Mouse (Mus musculus) spleen, adult 12 weeks (tissue): Measurements from ENCODE around the gene Pole2.
A peak's percentile ranks its signal among the peaks of the same experiment; 100 is the strongest.

ENCODE experiments used
- DNase-seq: peaks from one replicate; pipeline ENCODE4 v3.0.0; 2022; ENCODE audit warnings: low spot score

The Pole2 gene

GRCm38 (mm10) chr12:69210056-69210979 is 17.7 kb downstream of the Pole2 start:
- no peak for DNase-seq

GRCm38 (mm10) chr12:69208520-69208919 is 19.5 kb downstream of the Pole2 start:
- DNase-seq = no peak

GRCm38 (mm10) chr12:69207926-69208325 is 20.1 kb downstream of the Pole2 start:
- DNase-seq = no peak

- no peak for DNase-seq
Observed at GRCm38 (mm10) chr12:69207396-69207795, 20.6 kb downstream of the Pole2 start.

GRCm38 (mm10) chr12:69204052-69204833 is 23.8 kb downstream of the Pole2 start, which contains the start of gene Gm49384:
Gene Gm49384 (minus strand): TSS chr12:69204267.
- DNase-seq = no peak

GRCm38 (mm10) chr12:69198985-69199384 is 29.0 kb downstream of the Pole2 start:
- no peak for DNase-seq

- no peak for DNase-seq
Observed at GRCm38 (mm10) chr12:69198164-69198535, 29.8 kb downstream of the Pole2 start, which contains the start of gene Dnaaf2. Gene Dnaaf2 (minus strand): TSS chr12:69198429.

- DNase-seq = peak; percentile 67
Observed at GRCm38 (mm10) chr12:69197378-69198163, 30.4 kb downstream of the Pole2 start.

- DNase-seq = peak; percentile 60
Observed at GRCm38 (mm10) chr12:69196444-69197377, 31.3 kb downstream of the Pole2 start, which contains the start of gene Gm49383. Gene Gm49383 (minus strand): TSS chr12:69197104.

- DNase-seq = no peak
Observed at GRCm38 (mm10) chr12:69192637-69193036, 35.4 kb downstream of the Pole2 start.

- no peak for DNase-seq
Observed at GRCm38 (mm10) chr12:69191396-69191795, 36.6 kb downstream of the Pole2 start.

- DNase-seq = no peak
Observed at GRCm38 (mm10) chr12:69190522-69190921, 37.5 kb downstream of the Pole2 start.

- DNase-seq = no peak
Observed at GRCm38 (mm10) chr12:69190074-69190473, 37.9 kb downstream of the Pole2 start.

- DNase-seq = no peak
Observed at GRCm38 (mm10) chr12:69186811-69187471, 41.1 kb downstream of the Pole2 start.

GRCm38 (mm10) chr12:69185371-69185770 is 42.6 kb downstream of the Pole2 start:
- no peak for DNase-seq

GRCm38 (mm10) chr12:69184342-69185295 is 43.4 kb downstream of the Pole2 start:
- no peak for DNase-seq

- DNase-seq = peak; percentile 97
Observed at GRCm38 (mm10) chr12:69183583-69184308, 44.2 kb downstream of the Pole2 start, which contains the start of the genes Rpl36al and Mgat2. Gene Rpl36al (minus strand): TSS chr12:69184083. Gene Mgat2 (plus strand): TSS chr12:69184157.

GRCm38 (mm10) chr12:69181800-69182199 is 46.2 kb downstream of the Pole2 start:
- DNase-seq = no peak
